Mouse (Mus musculus) pancreas, adult 10 weeks (tissue): ENCODE data around the gene Ucp1. TPM values are rescaled to one million over a fixed set of nuclear protein-coding genes. Genes with fewer than 3 reads are reported as not detected.

Experiments used
- polyA plus RNA-seq: library from polyadenylated mRNA; stranded (reverse); fragments of 350-450 nt; fragmentation: Illumina TruSeq; extraction: RNeasy Lipid Tissue Mini Kit (QIAGEN cat#74804); gene quantifications from one replicate; pipeline ENCODE4 v1.2.3, GENCODE M21; 2015; ENCODE audit warnings: low read depth, low replicate concordance; ENCODE audit not compliant: insufficient read depth

Gene Ucp1
- not detected for polyA plus RNA-seq

DNA sequence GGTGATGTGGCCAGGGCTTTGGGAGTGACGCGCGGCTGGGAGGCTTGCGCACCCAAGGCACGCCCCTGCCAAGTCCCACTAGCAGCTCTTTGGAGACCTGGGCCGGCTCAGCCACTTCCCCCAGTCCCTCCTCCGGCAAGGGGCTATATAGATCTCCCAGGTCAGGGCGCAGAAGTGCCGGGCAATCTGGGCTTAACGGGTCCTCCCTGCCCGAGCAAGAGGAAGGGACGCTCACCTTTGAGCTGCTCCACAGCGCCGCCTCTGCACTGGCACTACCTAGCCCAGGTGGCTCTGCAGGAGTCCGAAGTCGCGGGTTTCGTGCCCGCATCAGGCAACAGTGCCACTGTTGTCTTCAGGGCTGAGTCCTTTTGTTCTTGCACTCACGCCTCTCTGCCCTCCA, at the start of gene Ucp1:
TSS of gene Ucp1 (plus strand) at position 177 of the 400 bp plus-strand sequence.

DNA sequence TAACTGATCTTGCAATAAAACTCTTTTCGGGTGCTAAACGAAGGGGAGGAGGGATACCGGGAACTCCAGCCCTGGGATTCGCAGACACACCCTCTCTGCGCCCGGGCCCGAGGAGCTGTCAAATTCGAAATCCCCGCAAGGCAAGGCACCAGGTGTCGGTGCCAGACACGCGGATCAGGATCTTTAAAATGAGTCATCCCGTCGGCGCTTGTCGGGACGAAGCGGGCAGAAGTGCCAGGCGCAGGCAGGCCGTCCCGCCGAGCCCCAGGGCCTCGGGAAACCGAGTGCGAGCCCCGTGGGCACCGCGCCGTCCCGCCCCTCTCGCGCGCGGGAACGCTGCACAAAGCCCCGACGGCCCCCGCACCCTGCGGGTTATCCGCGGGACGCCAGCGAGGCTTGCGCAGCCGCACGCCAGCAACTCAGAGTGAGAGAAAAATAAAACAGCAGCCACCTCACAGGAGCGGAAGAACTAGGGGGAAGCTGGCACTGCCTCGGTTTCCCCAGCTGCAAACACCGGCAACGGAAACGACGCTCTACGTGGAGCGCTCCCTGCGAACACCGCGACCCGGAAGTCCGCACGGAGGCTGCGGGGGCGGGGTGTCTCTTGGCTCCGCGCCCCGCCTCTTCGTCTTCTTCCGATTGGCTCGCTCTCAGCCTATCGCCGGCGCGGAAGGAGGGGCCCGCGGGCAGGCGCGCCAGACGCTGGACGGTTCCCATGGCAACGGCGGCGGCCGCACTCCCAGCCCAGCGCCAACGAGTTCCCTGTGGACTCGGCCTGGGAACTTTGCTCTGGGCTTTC, 41.9 kb downstream of the Ucp1 start, which contains the start of gene Elmod2:
TSS of gene Elmod2 (minus strand) at position 588 of the 799 bp plus-strand sequence.

Other genes starting within 250 kb of the Ucp1 start
- gene Tbc1d9, start 125.0 kb upstream of the Ucp1 start, polyA plus RNA-seq = 2.1 TPM
- not detected for gene Gm10645, start 124.2 kb upstream of the Ucp1 start, polyA plus RNA-seq
- gene Elmod2, start 42.1 kb downstream of the Ucp1 start, polyA plus RNA-seq = 3.3 TPM
- not detected for gene Mgat4d, start 58.1 kb downstream of the Ucp1 start, polyA plus RNA-seq
- not detected for gene Clgn, start 99.5 kb downstream of the Ucp1 start, polyA plus RNA-seq
- 17.8 TPM for gene Scoc, start 168.0 kb downstream of the Ucp1 start, polyA plus RNA-seq
- gene Olfr370, start 245.4 kb downstream of the Ucp1 start, polyA plus RNA-seq = not detected